Mouse (Mus musculus) heart, embryonic 12.5 days (tissue): Measurements from ENCODE around the gene Boc. TPM values are rescaled to one million over a fixed set of nuclear protein-coding genes. Genes with fewer than 3 reads are reported as not detected.
A peak's percentile ranks its signal among the peaks of the same experiment; 100 is the strongest.

ENCODE experiments used
- ATAC-seq: fragments of 200-750 bp; cut with Nextera tagmentation; 2 replicates; pipeline ENCODE4 v1.8.0; 2017; ENCODE audit warnings: moderate TSS enrichment, moderate library complexity; ENCODE audit not compliant: insufficient number of reproducible peaks, low FRiP score
- H3K27ac ChIP-seq: fragments of 300-500 bp; sonication (generic); 2 replicates; pipeline ENCODE4 v1.5.1; 2016; ENCODE audit warnings: mild to moderate bottlenecking, moderate library complexity; ENCODE audit not compliant: poor library complexity, severe bottlenecking
- H3K27me3 ChIP-seq: fragments of 300-500 bp; sonication (generic); replicated peaks from 2 replicates; pipeline ENCODE4 v1.6.1; 2016; ENCODE audit warnings: mild to moderate bottlenecking, moderate library complexity
- H3K36me3 ChIP-seq: fragments of 300-500 bp; sonication (generic); 2 replicates; pipeline ENCODE4 v1.6.1; 2016; ENCODE audit warnings: mild to moderate bottlenecking, moderate library complexity
- H3K4me1 ChIP-seq: fragments of 300-500 bp; sonication (generic); replicated peaks from 2 replicates; pipeline ENCODE4 v1.6.1; 2016; ENCODE audit warnings: mild to moderate bottlenecking
- H3K4me2 ChIP-seq: fragments of 300-500 bp; sonication (generic); 2 replicates; pipeline ENCODE4 v1.6.1; 2016; ENCODE audit warnings: mild to moderate bottlenecking, moderate library complexity
- H3K4me3 ChIP-seq: fragments of 300-500 bp; sonication (generic); 2 replicates; pipeline ENCODE4 v1.5.1; 2016; ENCODE audit warnings: mild to moderate bottlenecking
- H3K9ac ChIP-seq: fragments of 300-500 bp; sonication (generic); 2 replicates; pipeline ENCODE4 v1.6.1; 2016; ENCODE audit warnings: mild to moderate bottlenecking, moderate library complexity
- H3K9me3 ChIP-seq: fragments of 300-500 bp; sonication (generic); replicated peaks from 2 replicates; pipeline ENCODE4 v1.6.1; 2016; ENCODE audit warnings: mild to moderate bottlenecking, moderate library complexity
- WGBS: fragments of 180-500 bp; shearing (Covaris S2); methylation state at CpG from one replicate; pipeline ENCODE4 v1.1.7; 2016; 5-methylcytosine and 5-hydroxymethylcytosine counted together
- polyA plus RNA-seq: library from polyadenylated mRNA; unstranded; fragments of >200 nt; fragmentation: Nextera tagmentation; extraction: Ambion mirVana; gene quantifications from 2 replicates; pipeline ENCODE4 v1.2.1, GENCODE M21; 2016

The Boc gene
- polyA plus RNA-seq: 7.9 and 9.3 TPM in 2 replicates

- Histone ChIP-seq H3K4me2 (peak within 1 kb of the TSS; percentile 85), H3K9ac (peak within 1 kb of the TSS; percentile 87)
- under 1% methylated on average over 45 of the region's 46 CpGs for WGBS
Measured at GRCm38 (mm10) chr16:44558471-44559329, at the start of gene Boc. Gene Boc (minus strand): TSS chr16:44558897.

DNA sequence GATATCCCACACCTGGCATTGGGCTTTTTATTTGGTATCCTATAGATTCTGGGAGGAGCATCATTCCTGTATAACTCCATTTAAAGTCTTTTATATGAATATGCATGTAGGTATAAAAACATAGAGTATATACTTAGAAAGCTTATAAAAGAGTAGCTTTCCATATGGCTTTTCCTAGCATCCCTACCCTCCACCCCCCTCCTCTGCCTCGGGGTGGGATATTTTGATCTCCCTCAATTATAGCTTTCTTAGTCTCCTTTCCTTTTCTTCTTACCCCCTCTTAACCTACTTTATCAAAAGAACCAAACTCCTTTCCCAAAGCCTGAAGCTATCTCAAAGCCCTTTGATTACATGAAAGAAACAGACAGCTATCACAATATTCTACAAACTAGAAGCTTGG, 47.9 kb upstream of the Boc start:
- Histone ChIP-seq H3K27me3 (no peaks in the 10 kb centered on the region), H3K27ac (no peak overlapping the region), H3K4me3 (no peak overlapping the region), H3K9me3 (no peaks in the 10 kb centered on the region), H3K36me3 (no peaks in the 10 kb centered on the region), H3K4me2 (no peak overlapping the region), H3K4me1 (peaks cover 6% of the 10 kb centered on the region), H3K9ac (no peak overlapping the region)
- ATAC-seq: no peak
- WGBS: 70% methylated on average over 1 of the region's 1 CpGs

More at GRCm38 (mm10) chr16:44558471-44559329, at the start of gene Boc:
- Histone ChIP-seq H3K9me3 (no peaks in the 10 kb centered on the region), H3K4me1 (peaks cover 6% of the 10 kb centered on the region), H3K4me3 (peak within 1 kb of the TSS; percentile 63), H3K27ac (peak within 1 kb of the TSS; percentile 85), H3K36me3 (no peaks in the 10 kb centered on the region), H3K27me3 (no peaks in the 10 kb centered on the region)
- ATAC-seq: peak; percentile 63

DNA sequence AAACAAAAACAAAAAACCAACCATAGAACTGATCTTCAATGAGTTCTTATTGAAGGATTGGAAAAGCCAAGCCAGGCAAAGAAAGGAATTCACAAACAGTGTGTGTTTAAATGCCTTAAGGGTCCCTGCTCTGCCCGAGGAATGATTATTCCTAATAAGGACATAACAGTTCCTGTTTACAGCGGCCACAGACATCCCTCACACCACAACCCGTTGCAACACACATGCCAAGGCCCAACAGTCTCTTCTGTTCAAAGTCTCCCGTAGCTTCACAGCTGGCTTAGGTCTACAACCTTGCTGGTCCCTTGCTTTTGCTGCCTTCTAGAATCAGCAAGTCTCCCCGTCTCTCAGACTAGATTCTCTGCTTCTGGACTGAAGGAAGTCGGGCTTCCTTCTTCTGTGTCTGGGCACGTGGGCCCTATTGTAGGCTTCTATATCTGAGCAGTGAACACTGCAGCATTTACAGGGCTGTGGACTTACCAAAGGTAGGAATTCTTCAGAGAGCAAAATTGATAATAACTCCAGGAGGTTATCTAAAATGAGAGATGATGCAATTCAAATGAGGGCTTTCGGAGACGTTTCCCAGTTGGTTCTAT, 45.4 kb upstream of the Boc start:
- Histone ChIP-seq H3K4me3 (no peak overlapping the region), H3K9ac (no peak overlapping the region), H3K9me3 (no peaks in the 10 kb centered on the region), H3K36me3 (no peaks in the 10 kb centered on the region), H3K27ac (no peak overlapping the region), H3K4me2 (no peak overlapping the region), H3K27me3 (no peaks in the 10 kb centered on the region), H3K4me1 (peaks cover 6% of the 10 kb centered on the region)
- 46% methylated on average over 9 of the region's 9 CpGs for WGBS
- no peak for ATAC-seq

- Histone ChIP-seq H3K9me3 (no peaks in the 10 kb centered on the region), H3K4me2 (no peak overlapping the region), H3K27ac (no peak overlapping the region), H3K9ac (no peak overlapping the region), H3K27me3 (no peaks in the 10 kb centered on the region), H3K36me3 (no peaks in the 10 kb centered on the region), H3K4me1 (peaks cover 15% of the 10 kb centered on the region), H3K4me3 (no peak overlapping the region)
- no peak for ATAC-seq
- 20% methylated on average over 8 of the region's 8 CpGs for WGBS
Measured at GRCm38 (mm10) chr16:44601999-44602794, 43.5 kb upstream of the Boc start.

DNA sequence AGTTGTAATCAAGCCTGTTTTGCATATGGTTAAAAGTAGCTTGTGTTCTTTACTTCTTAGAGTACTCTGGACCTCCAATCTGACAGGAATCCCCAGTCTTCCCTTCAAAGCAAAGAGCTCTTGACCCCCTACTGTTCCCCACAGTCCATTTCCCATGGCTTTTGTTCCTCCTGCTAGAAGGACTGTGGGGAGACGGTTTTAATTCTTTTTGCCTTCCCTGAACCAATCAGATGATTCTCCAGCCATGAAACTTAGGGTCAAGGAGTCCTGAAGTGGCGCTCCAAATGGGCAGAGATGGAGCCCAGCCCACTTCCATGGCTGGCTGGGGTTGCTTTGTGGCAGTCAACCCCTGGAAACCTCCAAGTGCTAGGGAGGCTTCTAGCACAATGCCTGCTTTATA, 42.5 kb upstream of the Boc start:
- H3K9me3 ChIP-seq: peaks cover 5% of the 10 kb centered on the region; the same call in 1 of the 2 replicates
- no peak overlapping the region for H3K9ac ChIP-seq
- H3K36me3 ChIP-seq: no peaks in the 10 kb centered on the region
- peaks cover 21% of the 10 kb centered on the region for H3K4me1 ChIP-seq
- H3K4me3 ChIP-seq: no peak overlapping the region
- H3K27ac ChIP-seq: no peak overlapping the region
- H3K4me2 ChIP-seq: no peak overlapping the region
- 35% methylated on average over 2 of the region's 2 CpGs for WGBS
- no peaks in the 10 kb centered on the region for H3K27me3 ChIP-seq
- ATAC-seq: no peak

DNA sequence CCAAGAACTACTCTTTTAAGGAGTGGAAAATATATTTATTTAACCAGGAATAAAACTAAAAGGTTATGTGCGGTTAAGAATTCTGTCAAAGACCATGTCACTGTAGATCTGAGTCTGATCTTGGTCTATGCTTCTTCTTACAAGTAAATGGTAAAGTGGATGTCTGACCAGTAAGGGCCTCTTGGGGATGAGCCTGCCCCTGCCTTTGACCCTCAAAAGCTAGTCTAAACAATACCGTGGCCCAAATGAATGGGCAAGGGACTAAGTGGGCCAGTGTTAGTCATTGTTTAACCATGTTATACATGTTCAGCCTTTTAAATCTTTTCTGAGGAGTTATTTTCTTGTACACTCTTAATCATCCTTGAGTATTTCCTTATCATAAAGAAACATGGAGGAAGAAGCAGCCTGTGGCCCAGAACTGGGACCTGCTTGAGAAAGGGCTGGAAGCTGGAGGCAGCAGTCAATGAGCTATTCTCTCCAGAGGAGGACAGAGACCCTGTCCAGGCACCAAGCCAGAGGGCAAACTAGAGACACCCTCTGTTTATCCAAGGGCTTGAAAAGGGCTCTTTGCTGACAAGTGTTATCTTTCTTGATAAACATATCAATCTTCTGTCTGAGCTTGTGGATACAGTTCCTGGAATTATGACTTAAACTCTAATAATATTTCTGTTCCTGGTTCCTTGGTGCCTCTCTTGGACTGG, 38.6 kb upstream of the Boc start:
- Histone ChIP-seq H3K27me3 (no peaks in the 10 kb centered on the region), H3K27ac (peak overlapping the region; percentile 27; the same call in 1 of the 2 replicates), H3K36me3 (no peaks in the 10 kb centered on the region), H3K4me3 (no peak overlapping the region), H3K4me2 (no peak overlapping the region), H3K4me1 (peaks cover 19% of the 10 kb centered on the region), H3K9ac (no peak overlapping the region), H3K9me3 (peaks cover 5% of the 10 kb centered on the region; the same call in 1 of the 2 replicates)
- peak; percentile 48; the same call in 1 of the 2 replicates for ATAC-seq
- WGBS: 72% methylated on average over 2 of the region's 2 CpGs

DNA sequence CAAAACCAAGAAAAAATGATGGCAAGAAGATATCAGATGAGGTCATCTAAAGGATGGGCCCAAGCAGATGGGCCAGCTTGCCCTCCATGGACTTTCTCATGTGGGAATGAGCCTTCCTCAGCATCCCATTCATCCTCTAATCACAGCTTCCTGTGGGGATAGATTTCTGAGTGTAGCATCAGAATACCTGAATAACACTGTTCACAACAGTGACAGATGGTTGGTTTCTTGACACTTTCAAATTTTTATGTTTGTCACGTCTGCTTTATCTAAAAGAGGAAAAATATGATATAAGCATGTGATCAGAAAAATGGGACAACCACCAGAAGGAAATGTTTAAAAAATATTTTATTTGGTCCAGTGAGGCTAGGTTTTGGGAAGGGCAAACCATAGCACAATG, 30.8 kb upstream of the Boc start:
- Histone ChIP-seq H3K27me3 (no peaks in the 10 kb centered on the region), H3K27ac (no peak overlapping the region), H3K4me3 (no peak overlapping the region), H3K4me2 (no peak overlapping the region), H3K36me3 (no peaks in the 10 kb centered on the region), H3K4me1 (no peaks in the 10 kb centered on the region), H3K9ac (no peak overlapping the region), H3K9me3 (no peaks in the 10 kb centered on the region)
- no peak for ATAC-seq
- WGBS: 60% methylated on average over 1 of the region's 1 CpGs

DNA sequence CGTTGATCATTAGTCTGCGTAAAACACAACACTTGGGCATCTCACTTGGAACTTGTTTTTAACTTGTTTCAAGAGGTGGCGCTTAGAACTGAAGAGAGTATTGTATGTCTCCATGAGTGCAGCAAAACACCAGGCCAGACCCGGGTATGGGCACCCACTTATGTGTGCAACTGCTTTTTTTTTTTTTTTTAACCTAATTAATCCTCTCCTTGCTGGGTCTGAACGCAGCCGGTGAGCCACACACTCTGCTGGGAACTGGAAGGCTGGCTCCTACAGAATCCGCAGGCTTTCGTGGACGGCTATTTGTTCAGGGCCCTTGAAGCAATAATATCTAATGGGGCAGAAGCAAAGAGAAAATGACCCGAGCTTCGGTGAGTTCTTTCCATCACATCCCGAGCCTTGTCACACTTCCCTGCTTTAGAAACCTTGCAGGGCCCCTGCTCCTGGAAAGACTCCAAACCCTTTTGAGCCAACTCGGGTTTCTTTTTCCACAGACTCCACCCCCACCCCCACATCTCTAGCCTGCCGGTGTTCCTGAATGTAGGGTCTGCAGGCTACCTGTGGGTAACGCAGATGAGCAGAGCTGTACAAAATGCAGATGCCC, 20.8 kb upstream of the Boc start:
- Histone ChIP-seq H3K4me3 (peak overlapping the region; percentile 15; the same call in 1 of the 2 replicates), H3K27ac (peak overlapping the region; percentile 77)

DNA sequence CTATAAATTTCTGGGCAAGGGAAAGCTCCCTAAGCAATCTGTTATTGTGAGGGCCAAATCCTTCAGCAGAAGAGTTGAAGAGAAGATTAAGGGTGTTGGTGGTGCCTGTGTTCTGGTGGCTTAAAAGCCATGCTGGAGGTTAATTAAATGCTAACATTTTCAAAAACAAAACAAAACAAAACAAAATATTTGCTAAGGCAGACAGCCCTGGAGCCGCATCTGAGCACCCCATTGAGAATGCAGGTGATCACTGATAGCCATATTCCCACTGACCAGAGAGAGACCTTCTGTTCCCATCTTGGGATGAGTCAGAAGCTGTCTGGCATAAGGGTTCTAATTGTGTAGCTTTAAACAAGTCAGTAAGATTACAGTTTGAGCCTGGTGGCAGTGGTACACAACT, 19.9 kb upstream of the Boc start:
- ATAC-seq: no peak
- Histone ChIP-seq H3K27ac (no peak overlapping the region), H3K9ac (no peak overlapping the region), H3K36me3 (no peaks in the 10 kb centered on the region), H3K9me3 (no peaks in the 10 kb centered on the region), H3K4me3 (no peak overlapping the region), H3K4me2 (no peak overlapping the region), H3K27me3 (no peaks in the 10 kb centered on the region), H3K4me1 (peaks cover 14% of the 10 kb centered on the region)
- 81% methylated on average over 1 of the region's 1 CpGs for WGBS

More for the DNA sequence above, 20.8 kb upstream of the Boc start:
- Histone ChIP-seq H3K9me3 (no peaks in the 10 kb centered on the region), H3K4me1 (peaks cover 14% of the 10 kb centered on the region), H3K27me3 (no peaks in the 10 kb centered on the region), H3K4me2 (peak overlapping the region; percentile 52), H3K9ac (peak overlapping the region; percentile 54), H3K36me3 (no peaks in the 10 kb centered on the region)
- 30% methylated on average over 15 of the region's 15 CpGs for WGBS
- ATAC-seq: no peak; the same call in 1 of the 2 replicates

- H3K27me3 ChIP-seq: no peaks in the 10 kb centered on the region
- no peak overlapping the region for H3K4me3 ChIP-seq
- no peak overlapping the region for H3K27ac ChIP-seq
- H3K4me2 ChIP-seq: no peak overlapping the region
- H3K9ac ChIP-seq: no peak overlapping the region
- H3K4me1 ChIP-seq: no peaks in the 10 kb centered on the region
- no peak for ATAC-seq
- peaks cover 7% of the 10 kb centered on the region; the same call in 1 of the 2 replicates for H3K9me3 ChIP-seq
- no peaks in the 10 kb centered on the region for H3K36me3 ChIP-seq
Measured at GRCm38 (mm10) chr16:44568056-44568455, 9.4 kb upstream of the Boc start.
